In the genomic region with DNA sequence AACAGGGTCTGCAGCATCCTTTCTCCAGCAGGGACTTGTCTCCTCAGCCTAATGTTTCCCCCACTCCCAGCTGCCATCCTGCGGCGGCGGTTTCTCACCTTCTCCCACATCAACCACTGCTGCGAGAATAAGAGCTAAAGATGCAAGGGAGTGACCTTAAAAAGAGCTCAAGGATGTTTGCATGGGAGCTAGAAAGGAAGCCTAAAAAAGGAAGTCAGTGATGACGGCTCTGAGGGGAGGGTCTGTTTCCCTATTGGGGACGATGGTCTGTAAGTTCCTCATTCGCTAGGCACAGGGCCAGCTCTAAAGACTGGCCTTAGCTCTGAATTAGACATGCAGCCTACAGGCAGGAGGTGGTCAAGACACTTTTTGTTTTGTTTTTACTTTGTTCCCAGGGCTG, we compare ENCODE assay signal across 9 mouse cellular contexts. TPM values are rescaled to one million over a fixed set of nuclear protein-coding genes. Genes with fewer than 3 reads are reported as not detected.
DNase-seq lines count a peak whose midpoint lies in the region; ATAC-seq and TF ChIP-seq lines count a peak whose summit lies in the region.
"Had no signal": no experiment of that assay in that cellular context is flagged by ENCODE, and none has a peak within 500 bp of the region (broad histone marks: within the 10 kb centered on the region; RNA-seq: fewer than 3 reads in every experiment).

No protein-coding gene starts in this region.

- TF ChIP-seq EP300 in liver, postnatal 0 days (IDR thresholded peaks at IDR 0.05; ENCODE audit: low read depth): no peak

- intact Hi-C loops in left cerebral cortex, postnatal 4 days (cut with DNase I): no loop called here

- no peak overlapping the region for H3K9ac ChIP-seq in liver, postnatal 0 days (replicated peaks)
- H3K9ac ChIP-seq in midbrain, embryonic 16.5 days (ENCODE audit: low read depth, low read length): no peak overlapping the region
- H3K9ac ChIP-seq: liver, embryonic 13.5 days had no signal

- H3K4me2 ChIP-seq in liver, postnatal 0 days (ENCODE audit: low read depth, low read length): peak overlapping the region; percentile 26; the same call in 1 of the 2 replicates
- no peak overlapping the region for H3K4me2 ChIP-seq in midbrain, embryonic 16.5 days (ENCODE audit: low read length)

- no peaks in the 10 kb centered on the region for H3K36me3 ChIP-seq in liver, postnatal 0 days (replicated peaks; ENCODE audit: insufficient read depth, low read length)
- H3K36me3 ChIP-seq in splenic B cell, adult 2 months (ENCODE audit: control insufficient read depth, insufficient read depth, low read length, poor library complexity, severe bottlenecking): no peaks in the 10 kb centered on the region
- H3K36me3 ChIP-seq in midbrain, embryonic 16.5 days (ENCODE audit: control insufficient read depth, insufficient read depth, low read length): no peaks in the 10 kb centered on the region
- H3K36me3 ChIP-seq: liver, embryonic 13.5 days had no signal

- 0 out of 2 replicates have a peak, but pooled peaks have one; percentile 40 for ATAC-seq in liver, postnatal 0 days
- no peak for ATAC-seq in midbrain, embryonic 16.5 days

- no peaks in the 10 kb centered on the region for H3K4me1 ChIP-seq in liver, postnatal 0 days (ENCODE audit: insufficient read depth)
- no peaks in the 10 kb centered on the region for H3K4me1 ChIP-seq in midbrain, embryonic 16.5 days (ENCODE audit: control insufficient read depth, insufficient read depth, low read length)

- no peaks in the 10 kb centered on the region for H3K9me3 ChIP-seq in liver, postnatal 0 days (ENCODE audit: low read length)
- no peaks in the 10 kb centered on the region for H3K9me3 ChIP-seq in midbrain, embryonic 16.5 days (replicated peaks; ENCODE audit: control insufficient read depth, low read length, poor library complexity, severe bottlenecking)
- H3K9me3 ChIP-seq: liver, embryonic 13.5 days had no signal

- H3K27me3 ChIP-seq in liver, postnatal 0 days (ENCODE audit: insufficient read depth, low read length): no peaks in the 10 kb centered on the region
- no peaks in the 10 kb centered on the region for H3K27me3 ChIP-seq in splenic B cell, adult 2 months (ENCODE audit: control insufficient read depth, insufficient read depth, low read length, poor library complexity, severe bottlenecking)
- H3K27me3 ChIP-seq in midbrain, embryonic 16.5 days (ENCODE audit: control insufficient read depth, insufficient read depth, low read depth, low read length): no peaks in the 10 kb centered on the region
- H3K27me3 ChIP-seq: liver, embryonic 13.5 days had no signal

- H3K27ac ChIP-seq in liver, postnatal 0 days (ENCODE audit: low read depth): no peak overlapping the region
- no peak overlapping the region for H3K27ac ChIP-seq in midbrain, embryonic 16.5 days (ENCODE audit: low read length)
- H3K27ac ChIP-seq: liver, embryonic 13.5 days had no signal

- peak; percentile 33 for DNase-seq in liver, postnatal 0 days
- DNase-seq in liver (no peak), MN1 (ENCODE audit: low spot score) (peak; percentile 50)
- peak; percentile 30 for DNase-seq in heart, adult 8-10 months (ENCODE audit: low spot score)
- DNase-seq in left cerebral cortex, postnatal 4 days: peak; percentile 13
- peak; percentile 79 for DNase-seq in splenic B cell, adult 2 months (ENCODE audit: low read depth, low spot score)
- no peak for DNase-seq in cerebellum, adult 18-20 months
- DNase-seq: liver, embryonic 13.5 days had no signal

- TF ChIP-seq CTCF in liver, postnatal 0 days (IDR thresholded peaks at IDR 0.05; ENCODE audit: low read depth): no peak

- H3K4me3 ChIP-seq in liver, postnatal 0 days (ENCODE audit: low read depth, low read length): no peak overlapping the region
- H3K4me3 ChIP-seq in midbrain, embryonic 16.5 days (ENCODE audit: low read depth, low read length): no peak overlapping the region

- 33% methylated on average over 7 of the region's 7 CpGs for WGBS in liver, postnatal 0 days (ENCODE audit: insufficient replicate concordance)
- WGBS in midbrain, embryonic 16.5 days: 71% methylated on average over 7 of the region's 7 CpGs

RNA-seq across cellular contexts. Expression of a gene that starts 1.3 kb away (rescaled TPM):
- polyA plus RNA-seq in liver, postnatal 0 days (2015; fragmentation: Nextera tagmentation; extraction: Ambion mirVana): 0.41 and 0.69 TPM in 2 replicates
- total RNA-seq in heart, adult 8-10 months (2022): under 1 TPM in 1 of 4 experiments, not detected in 3; 0.53 TPM
- total RNA-seq in left cerebral cortex, postnatal 4 days (2021): not detected
- polyA plus RNA-seq in midbrain, embryonic 16.5 days (2015; fragmentation: Nextera tagmentation; extraction: Ambion mirVana): 0.93 and 0.94 TPM in 2 replicates

RNA-seq across cellular contexts. Expression of a gene that starts 50.7 kb away (rescaled TPM):
- polyA plus RNA-seq in liver, postnatal 0 days (2015; fragmentation: Nextera tagmentation; extraction: Ambion mirVana): 703 and 719 TPM in 2 replicates
- total RNA-seq in heart, adult 8-10 months (2022): 100 to 1,000 TPM; 320 to 424 (median 359) TPM
- total RNA-seq in left cerebral cortex, postnatal 4 days (2021): 100 to 1,000 TPM; 265 to 267 TPM
- polyA plus RNA-seq in midbrain, embryonic 16.5 days (2015; fragmentation: Nextera tagmentation; extraction: Ambion mirVana): 408 and 436 TPM in 2 replicates

Comparison
In these comparisons a context has a peak if more than half of its experiments do, and no peak if none do; other contexts are left out.
1. DNase-seq: peak in liver, postnatal 0 days (single experiment), MN1 (single experiment), heart, adult 8-10 months (single experiment), left cerebral cortex, postnatal 4 days (single experiment) and splenic B cell, adult 2 months (single experiment); none in liver (single experiment) and cerebellum, adult 18-20 months (0 of 2).